Mouse (Mus musculus) hindbrain, embryonic 16.5 days (tissue): ENCODE results near the gene Gm11992. TPM values are rescaled to one million over a fixed set of nuclear protein-coding genes. Genes with fewer than 3 reads are reported as not detected.

ENCODE experiments used
- ATAC-seq: fragments of 200-750 bp; cut with Nextera tagmentation; 2 replicates; pipeline ENCODE4 v1.8.0; 2017; ENCODE audit warnings: moderate TSS enrichment, moderate library complexity
- H3K27ac ChIP-seq: fragments of 300-500 bp; sonication (generic); 2 replicates; pipeline ENCODE4 v1.5.1; 2014; ENCODE audit warnings: low read depth, mild to moderate bottlenecking, control low read depth, low read length, moderate library complexity
- H3K27me3 ChIP-seq: fragments of 300-500 bp; sonication (generic); replicated peaks from 2 replicates; pipeline ENCODE4 v1.6.1; 2014; ENCODE audit warnings: low read length; ENCODE audit not compliant: control insufficient read depth, insufficient read depth
- H3K36me3 ChIP-seq: fragments of 300-500 bp; sonication (generic); 2 replicates; pipeline ENCODE4 v1.6.1; 2014; ENCODE audit warnings: mild to moderate bottlenecking, low read length, moderate library complexity, mixed read lengths; ENCODE audit not compliant: control insufficient read depth, insufficient read depth
- H3K4me1 ChIP-seq: fragments of 300-500 bp; sonication (generic); 2 replicates; pipeline ENCODE4 v1.6.1; 2014; ENCODE audit warnings: low read depth, low read length; ENCODE audit not compliant: control insufficient read depth, insufficient read depth
- H3K4me2 ChIP-seq: fragments of 300-500 bp; sonication (generic); 2 replicates; pipeline ENCODE4 v1.6.1; 2014; ENCODE audit warnings: mild to moderate bottlenecking, low read length, control low read depth, moderate library complexity
- H3K4me3 ChIP-seq: fragments of 300-500 bp; sonication (generic); 2 replicates; pipeline ENCODE4 v1.5.1; 2014; ENCODE audit warnings: mild to moderate bottlenecking, low read length, control low read depth, moderate library complexity
- H3K9ac ChIP-seq: fragments of 300-500 bp; sonication (generic); 2 replicates; pipeline ENCODE4 v1.6.1; 2014; ENCODE audit warnings: low read depth, mild to moderate bottlenecking, control low read depth, low read length, moderate library complexity
- H3K9me3 ChIP-seq: fragments of 300-500 bp; sonication (generic); 2 replicates; pipeline ENCODE4 v1.6.1; 2014; ENCODE audit warnings: mild to moderate bottlenecking, low read length, moderate library complexity; ENCODE audit not compliant: control insufficient read depth
- WGBS: fragments of 180-500 bp; shearing (Covaris S2); extraction: QIAGEN DNeasy Blood & Tissue Kit; methylation state at CpG from one replicate; pipeline ENCODE4 v1.1.7; 2014; 5-methylcytosine and 5-hydroxymethylcytosine counted together
- polyA plus RNA-seq: library from polyadenylated mRNA; unstranded; fragments of >200 nt; fragmentation: Nextera tagmentation; extraction: Ambion mirVana; gene quantifications from 2 replicates; pipeline ENCODE4 v1.2.1, GENCODE M21; 2015

Gene Gm11992
- polyA plus RNA-seq, 1 experiment from 2014 or later, result 2.8 TPM

- 83% methylated on average over 3 of the region's 3 CpGs for WGBS
- no peaks in the 10 kb centered on the region for H3K4me1 ChIP-seq
- H3K4me2 ChIP-seq, result no peak overlapping the region
- no peaks in the 10 kb centered on the region for H3K9me3 ChIP-seq
- no peak for ATAC-seq
- no peak overlapping the region for H3K4me3 ChIP-seq
- H3K9ac ChIP-seq, result no peak overlapping the region
- no peaks in the 10 kb centered on the region for H3K27me3 ChIP-seq
- H3K27ac ChIP-seq, result no peak overlapping the region
- H3K36me3 ChIP-seq, result no peaks in the 10 kb centered on the region
These were observed 23.2 kb upstream of the Gm11992 start for GRCm38 (mm10) chr11:9025211-9025610.

GRCm38 (mm10) chr11:9031530-9031929, 16.9 kb upstream of the Gm11992 start:
- H3K4me2 ChIP-seq, result no peak overlapping the region
- 89% methylated on average over 2 of the region's 2 CpGs for WGBS

GRCm38 (mm10) chr11:9046546-9046945, 1.8 kb upstream of the Gm11992 start:
- no peak for ATAC-seq
- WGBS, result 94% methylated on average over 2 of the region's 2 CpGs
- H3K36me3 ChIP-seq, result no peaks in the 10 kb centered on the region

More at GRCm38 (mm10) chr11:9031530-9031929, 16.9 kb upstream of the Gm11992 start:
- H3K27me3 ChIP-seq, result no peaks in the 10 kb centered on the region
- ATAC-seq, result no peak
- H3K4me3 ChIP-seq, result no peak overlapping the region
- no peak overlapping the region for H3K27ac ChIP-seq
- H3K9ac ChIP-seq, result no peak overlapping the region
- H3K9me3 ChIP-seq, result no peaks in the 10 kb centered on the region
- H3K4me1 ChIP-seq, result no peaks in the 10 kb centered on the region
- H3K36me3 ChIP-seq, result no peaks in the 10 kb centered on the region

GRCm38 (mm10) chr11:9047044-9047443, 1.4 kb upstream of the Gm11992 start:
- H3K27ac ChIP-seq, result no peak overlapping the region
- ATAC-seq, result no peak
- H3K4me1 ChIP-seq, result peaks cover 6% of the 10 kb centered on the region; the same call in 1 of the 2 replicates
- no peaks in the 10 kb centered on the region for H3K36me3 ChIP-seq
- no peaks in the 10 kb centered on the region; the same call in none of the 2 replicates for H3K27me3 ChIP-seq
- 77% methylated on average over 5 of the region's 5 CpGs for WGBS
- H3K9ac ChIP-seq, result no peak overlapping the region
- H3K4me3 ChIP-seq, result no peak overlapping the region
- H3K9me3 ChIP-seq, result no peaks in the 10 kb centered on the region
- no peak overlapping the region for H3K4me2 ChIP-seq

More at GRCm38 (mm10) chr11:9046546-9046945, 1.8 kb upstream of the Gm11992 start:
- Histone ChIP-seq H3K4me2 (no peak overlapping the region), H3K4me1 (peaks cover 6% of the 10 kb centered on the region; the same call in 1 of the 2 replicates), H3K27ac (no peak overlapping the region), H3K9ac (no peak overlapping the region), H3K27me3 (no peaks in the 10 kb centered on the region; the same call in none of the 2 replicates), H3K9me3 (no peaks in the 10 kb centered on the region), H3K4me3 (no peak overlapping the region)

- ATAC-seq, result peak; percentile 88
- Histone ChIP-seq H3K27ac (no peak within 1 kb of the TSS), H3K4me2 (peak within 1 kb of the TSS; percentile 99), H3K9ac (peak within 1 kb of the TSS; percentile 19), H3K27me3 (no peaks in the 10 kb centered on the region; the same call in none of the 2 replicates), H3K4me1 (peaks cover 6% of the 10 kb centered on the region; the same call in 1 of the 2 replicates), H3K4me3 (peak within 1 kb of the TSS; percentile 61), H3K9me3 (no peaks in the 10 kb centered on the region), H3K36me3 (no peaks in the 10 kb centered on the region)
- under 1% methylated on average over 18 of the region's 18 CpGs for WGBS
These were observed 288 bp downstream of the Gm11992 start, which contains the start of gene Sun3 for GRCm38 (mm10) chr11:9048703-9049060. Gene Sun3 (minus strand): TSS chr11:9048991.

- no peak overlapping the region for H3K4me3 ChIP-seq
- no peak overlapping the region for H3K4me2 ChIP-seq
- WGBS, result 88% methylated on average over 4 of the region's 4 CpGs
- H3K9ac ChIP-seq, result no peak overlapping the region
- H3K4me1 ChIP-seq, result peaks cover 6% of the 10 kb centered on the region; the same call in 1 of the 2 replicates
- H3K27me3 ChIP-seq, result no peaks in the 10 kb centered on the region; the same call in none of the 2 replicates
- H3K36me3 ChIP-seq, result no peaks in the 10 kb centered on the region
- ATAC-seq, result no peak
- no peaks in the 10 kb centered on the region for H3K9me3 ChIP-seq
- H3K27ac ChIP-seq, result no peak overlapping the region
These were observed 1.8 kb downstream of the Gm11992 start for GRCm38 (mm10) chr11:9050241-9050640.

- H3K9me3 ChIP-seq, result no peaks in the 10 kb centered on the region
- H3K4me2 ChIP-seq, result no peak overlapping the region
- 89% methylated on average over 2 of the region's 2 CpGs for WGBS
- H3K36me3 ChIP-seq, result no peaks in the 10 kb centered on the region
- H3K4me1 ChIP-seq, result peaks cover 6% of the 10 kb centered on the region; the same call in 1 of the 2 replicates
- no peak for ATAC-seq
- no peak overlapping the region for H3K4me3 ChIP-seq
- no peaks in the 10 kb centered on the region; the same call in none of the 2 replicates for H3K27me3 ChIP-seq
- H3K27ac ChIP-seq, result no peak overlapping the region
- H3K9ac ChIP-seq, result no peak overlapping the region
These were observed 3.5 kb downstream of the Gm11992 start for GRCm38 (mm10) chr11:9051895-9052294.

- H3K27me3 ChIP-seq, result no peaks in the 10 kb centered on the region
- no peaks in the 10 kb centered on the region for H3K36me3 ChIP-seq
- no peaks in the 10 kb centered on the region for H3K9me3 ChIP-seq
- no peak for ATAC-seq
- no peak overlapping the region for H3K4me2 ChIP-seq
- H3K9ac ChIP-seq, result no peak overlapping the region
- 88% methylated on average over 2 of the region's 2 CpGs for WGBS
- no peak overlapping the region for H3K4me3 ChIP-seq
- no peaks in the 10 kb centered on the region for H3K4me1 ChIP-seq
- H3K27ac ChIP-seq, result no peak overlapping the region
These were observed 8.5 kb downstream of the Gm11992 start for GRCm38 (mm10) chr11:9056937-9057336.

- no peak for ATAC-seq
- Histone ChIP-seq H3K9ac (no peak overlapping the region), H3K4me1 (no peaks in the 10 kb centered on the region), H3K27ac (no peak overlapping the region), H3K36me3 (no peaks in the 10 kb centered on the region), H3K4me2 (no peak overlapping the region), H3K9me3 (no peaks in the 10 kb centered on the region), H3K27me3 (no peaks in the 10 kb centered on the region), H3K4me3 (no peak overlapping the region)
- 95% methylated on average over 4 of the region's 4 CpGs for WGBS
These were observed 9.3 kb downstream of the Gm11992 start for GRCm38 (mm10) chr11:9057711-9058110.
